Mouse (Mus musculus) induced T-regulatory cell, adult 2 months (primary cell): Measurements from ENCODE around the gene Tekt4.

ENCODE experiments used
- DNase-seq: peaks from one replicate; pipeline ENCODE4 v3.0.0-alpha.2; 2012; ENCODE audit warnings: low read depth

Gene Tekt4

DNA sequence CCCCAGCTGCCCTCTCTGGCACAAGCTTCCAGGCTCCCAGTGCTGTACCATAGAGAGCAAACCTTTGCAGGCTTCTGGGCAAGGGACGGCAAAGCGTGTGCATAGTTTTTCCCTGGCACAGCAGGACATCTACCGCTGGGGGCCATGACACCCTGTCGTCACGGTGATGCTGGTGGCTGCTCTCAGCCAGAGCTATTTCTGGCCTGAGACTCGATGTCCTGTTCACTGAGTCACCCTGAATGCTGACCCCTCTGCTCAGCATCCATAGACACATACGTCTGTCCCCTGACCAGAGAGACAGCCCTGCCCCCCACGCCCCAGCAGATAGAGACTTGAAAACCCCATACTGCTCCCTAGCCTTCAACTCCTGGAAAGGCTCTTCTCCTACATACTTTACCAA is 25.7 kb downstream of the Tekt4 start:
- DNase-seq = no peak

- DNase-seq = no peak
Measured at GRCm38 (mm10) chr17:25480820-25481219, 26.4 kb downstream of the Tekt4 start.

DNA sequence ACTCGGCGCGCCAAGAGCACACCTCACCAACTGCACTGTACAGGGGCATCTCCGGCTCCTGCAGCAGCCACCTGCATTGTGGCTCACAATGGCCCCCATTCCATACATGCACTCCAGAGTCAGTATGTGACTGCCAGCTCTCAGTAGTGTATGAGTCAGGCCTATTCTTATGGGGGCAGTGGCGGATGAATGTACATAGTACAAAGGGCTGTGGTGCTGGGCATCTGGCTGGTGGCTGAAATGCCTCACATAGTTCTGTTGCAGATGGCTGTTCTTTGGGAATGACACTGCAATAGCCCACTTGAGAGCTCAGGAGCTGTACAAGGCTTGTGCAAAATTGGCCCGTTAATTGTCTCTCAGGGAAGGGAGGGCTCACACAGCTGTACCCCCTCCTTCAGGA is 27.7 kb downstream of the Tekt4 start:
- DNase-seq = no peak

DNA sequence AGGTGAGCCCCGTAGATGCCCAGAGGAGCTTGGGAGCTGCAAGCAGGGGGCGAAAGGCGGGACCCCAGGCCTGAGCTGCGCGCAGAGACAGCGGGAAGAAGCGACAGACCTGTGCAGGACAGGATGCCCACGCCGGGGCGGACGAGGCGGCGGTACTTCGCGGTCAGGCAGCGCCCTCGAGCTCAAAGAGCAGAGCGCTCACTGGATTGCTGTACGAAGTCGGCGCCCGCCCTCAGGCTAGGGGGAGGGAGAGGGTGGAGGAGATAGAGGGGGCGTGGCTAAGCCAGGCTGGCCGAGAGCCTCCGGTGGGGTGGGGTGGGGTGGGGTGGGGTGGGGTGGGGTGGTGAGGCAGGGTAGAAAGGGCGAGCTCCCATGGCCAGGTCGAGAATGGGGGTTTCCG is 42.6 kb downstream of the Tekt4 start, which contains the start of gene Sstr5:
Gene Sstr5, minus strand, starts transcription at position 276 of the 400 bp plus-strand sequence.
- no peak for DNase-seq

DNA sequence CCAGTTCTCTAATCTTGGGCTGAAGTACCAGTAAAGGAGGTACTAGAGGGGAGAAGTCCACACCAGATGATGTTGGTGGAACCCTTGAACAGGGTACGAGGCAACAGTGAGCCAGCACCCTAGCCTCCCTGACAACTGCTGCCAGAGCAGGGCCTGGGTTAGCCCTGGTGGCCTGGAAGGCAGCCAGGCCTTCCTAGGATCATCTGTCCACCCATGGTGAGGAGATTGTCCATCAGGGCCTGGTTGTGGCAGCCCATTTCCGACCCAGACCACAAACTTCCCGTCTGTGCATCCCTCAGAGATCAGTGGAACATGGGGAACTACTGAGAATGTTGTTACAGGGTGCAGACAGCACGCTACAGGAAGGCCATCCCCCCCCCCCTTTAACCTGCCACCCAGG is 48.2 kb downstream of the Tekt4 start:
- DNase-seq = no peak

GRCm38 (mm10) chr17:25507799-25508198 is 53.4 kb downstream of the Tekt4 start:
- peak; percentile 28 for DNase-seq

DNA sequence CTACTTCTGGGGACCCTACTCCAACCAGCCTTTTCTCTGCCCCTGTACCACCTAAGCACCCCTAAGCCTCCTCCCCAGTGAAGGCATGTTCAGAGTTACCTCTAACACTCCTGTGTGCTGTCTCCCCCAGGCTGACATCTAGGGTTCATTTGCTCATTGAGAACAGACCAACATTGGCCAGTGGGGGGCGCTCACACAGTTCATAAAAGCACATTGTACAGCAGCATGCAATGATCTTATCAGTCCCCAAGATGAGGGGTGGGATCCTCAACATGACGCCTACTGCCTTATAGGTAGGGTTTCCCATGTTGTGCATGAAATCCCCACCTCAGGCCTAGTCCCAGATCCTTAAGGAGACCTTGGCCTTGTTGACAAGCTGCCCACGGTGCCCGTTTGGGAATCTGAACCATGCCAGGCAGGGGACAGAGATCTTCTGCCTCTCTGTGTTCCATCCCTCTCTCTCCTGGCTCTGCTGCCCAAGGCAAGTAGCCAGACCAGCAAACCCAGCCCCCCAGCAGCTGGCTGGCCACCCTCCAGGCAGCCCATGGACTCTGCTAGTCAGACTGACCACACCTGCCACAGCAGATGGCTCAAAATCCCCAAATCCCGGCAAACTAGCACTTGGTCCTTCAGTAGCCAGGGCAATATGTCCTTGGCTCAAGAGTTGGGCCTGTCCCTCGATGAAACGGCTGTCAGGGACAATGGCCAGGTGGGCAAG is 54.6 kb downstream of the Tekt4 start:
- DNase-seq = peak; percentile 45

DNA sequence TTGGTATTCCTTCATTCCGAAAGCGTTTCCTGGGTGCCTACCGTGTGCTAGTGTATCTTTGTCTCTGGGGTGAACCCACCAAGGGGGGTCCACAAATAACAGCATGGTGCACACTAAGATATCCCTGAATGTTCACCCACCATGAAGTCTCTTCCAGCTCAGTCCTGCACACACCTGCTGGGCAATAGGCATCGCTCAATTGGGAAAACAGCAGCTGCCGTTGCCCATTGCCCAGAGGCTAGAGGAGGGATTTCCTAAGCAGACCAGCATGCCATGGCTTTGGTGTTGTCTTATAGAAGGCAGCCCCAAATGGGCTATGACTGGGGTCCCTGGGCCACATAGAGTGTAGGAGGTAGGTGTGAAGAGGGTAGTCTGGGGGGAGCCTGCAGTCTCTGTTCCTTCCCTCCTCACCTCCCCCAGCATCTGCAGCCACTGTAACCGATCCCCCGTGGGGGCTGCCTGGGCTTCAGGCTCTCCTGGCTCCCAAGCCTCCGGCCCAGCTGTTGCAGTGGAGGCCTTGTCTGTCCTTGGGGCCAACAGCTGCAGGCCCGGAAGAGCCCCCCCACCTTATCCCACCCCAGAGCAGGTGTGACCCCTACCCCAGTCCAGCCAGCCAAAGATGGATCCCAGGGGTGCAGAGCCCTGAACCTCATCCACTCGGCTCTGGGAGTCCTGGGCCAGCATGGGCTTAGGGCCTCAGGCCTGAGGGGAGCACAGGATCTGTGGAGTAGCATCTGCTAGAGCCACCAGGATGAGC is 55.8 kb downstream of the Tekt4 start:
- DNase-seq = no peak

DNA sequence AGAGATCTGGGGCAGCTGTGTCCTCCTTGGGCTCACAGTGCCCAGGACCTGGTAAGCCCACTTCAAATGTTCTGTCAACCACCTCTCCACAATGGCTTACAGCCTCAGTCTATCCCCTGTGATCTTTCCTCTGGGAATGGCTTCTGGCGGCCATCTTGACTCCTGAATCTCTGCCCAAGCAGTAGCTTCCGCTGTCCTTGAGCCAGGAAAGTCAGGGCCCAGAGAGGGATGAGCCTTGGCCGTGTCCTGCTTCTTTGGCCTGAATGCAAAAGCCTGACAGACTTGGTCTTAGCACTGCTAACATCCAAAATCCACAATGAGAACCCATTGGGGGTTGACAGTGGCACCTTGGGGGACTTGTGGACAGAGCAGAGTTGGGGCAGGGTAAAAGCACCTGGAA is 57.5 kb downstream of the Tekt4 start:
- DNase-seq = no peak

DNA sequence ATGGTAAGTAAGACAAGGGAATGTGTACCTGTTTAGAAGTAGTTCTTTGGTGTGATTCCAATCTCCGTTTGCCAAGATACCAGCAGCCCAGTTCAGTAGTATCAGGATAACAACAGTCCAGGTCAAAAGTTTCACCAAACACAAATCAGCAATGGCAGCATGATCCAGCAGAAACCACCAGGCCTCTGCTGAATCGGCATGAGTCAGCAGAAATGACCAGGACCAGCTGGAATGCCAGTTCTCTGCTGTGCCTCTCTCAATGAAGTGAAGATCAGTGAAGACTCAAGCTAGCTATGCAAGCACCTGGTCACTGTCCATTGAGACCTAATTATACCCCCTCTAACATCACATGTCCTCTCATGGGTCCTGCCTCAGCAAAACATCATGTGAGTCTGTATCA is 59.6 kb downstream of the Tekt4 start:
- DNase-seq = no peak

DNA sequence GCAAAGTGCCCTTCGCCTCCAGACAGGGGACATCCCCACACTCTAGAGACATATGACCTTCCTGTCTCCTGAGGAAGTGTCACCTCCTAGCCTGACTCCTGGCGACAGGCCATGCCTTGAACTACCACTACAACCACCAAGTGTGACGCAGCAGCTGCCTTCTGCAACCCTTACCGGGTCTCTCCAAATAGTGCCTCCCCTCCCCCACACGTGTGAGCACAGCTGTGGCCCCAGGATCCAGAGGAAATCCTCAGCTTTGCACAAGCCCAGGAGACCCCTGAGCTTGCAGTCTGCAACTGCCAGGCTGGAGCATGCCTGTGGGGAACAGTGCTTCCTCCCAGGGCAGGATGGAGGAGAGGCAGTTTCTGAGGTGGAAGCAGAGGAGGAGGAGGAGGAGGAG is 61.9 kb downstream of the Tekt4 start:
- DNase-seq = no peak

GRCm38 (mm10) chr17:25518144-25518543 is 63.7 kb downstream of the Tekt4 start:
- DNase-seq = no peak

- DNase-seq = no peak
Measured at GRCm38 (mm10) chr17:25519511-25519910, 65.1 kb downstream of the Tekt4 start.

DNA sequence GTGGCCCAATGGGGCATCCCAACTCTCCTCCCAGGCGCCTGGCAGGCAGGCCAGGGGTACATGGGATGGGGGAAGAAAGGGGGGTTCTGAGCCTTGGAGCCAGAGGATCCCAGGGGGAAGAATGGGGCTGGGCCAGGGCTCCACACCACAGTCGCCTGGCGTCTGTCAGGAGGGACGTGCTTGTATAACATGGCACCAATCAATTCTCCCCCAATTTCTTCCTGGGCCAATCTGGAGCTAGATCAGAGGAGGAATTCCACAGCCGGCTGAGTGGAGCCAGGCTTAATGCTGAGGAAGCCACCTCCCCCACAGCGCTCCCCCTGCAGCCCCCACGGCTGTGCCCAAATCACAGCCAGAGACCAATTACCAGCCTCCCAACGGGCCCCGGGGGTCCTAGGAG is 66.1 kb downstream of the Tekt4 start:
- no peak for DNase-seq

DNA sequence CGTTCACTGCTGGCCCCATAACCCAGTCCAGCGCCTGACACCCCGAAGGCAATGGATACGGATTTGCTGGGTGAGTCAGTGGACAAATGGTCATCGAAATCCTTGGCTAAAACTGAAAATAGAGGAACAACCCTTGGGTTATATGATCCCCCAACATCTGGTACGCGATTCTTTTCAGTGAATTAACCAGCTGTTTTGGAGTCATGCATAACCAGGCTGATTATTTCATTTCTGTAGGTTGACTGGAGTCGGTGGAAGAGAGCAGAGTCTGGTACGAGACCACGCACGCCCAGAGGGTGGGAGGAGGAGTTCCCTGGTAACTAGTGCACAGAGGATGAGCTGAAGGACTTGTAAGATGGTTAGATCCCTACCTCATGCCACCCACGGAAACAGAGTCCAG is 67.7 kb downstream of the Tekt4 start:
- DNase-seq = no peak
